Mouse (Mus musculus): ENCODE results near the gene Slc25a51. TPM values are rescaled to one million over a fixed set of nuclear protein-coding genes. Genes with fewer than 3 reads are reported as not detected.

Slc25a51 gene
- polyA plus RNA-seq, 1 experiment: 16.8 TPM

DNA sequence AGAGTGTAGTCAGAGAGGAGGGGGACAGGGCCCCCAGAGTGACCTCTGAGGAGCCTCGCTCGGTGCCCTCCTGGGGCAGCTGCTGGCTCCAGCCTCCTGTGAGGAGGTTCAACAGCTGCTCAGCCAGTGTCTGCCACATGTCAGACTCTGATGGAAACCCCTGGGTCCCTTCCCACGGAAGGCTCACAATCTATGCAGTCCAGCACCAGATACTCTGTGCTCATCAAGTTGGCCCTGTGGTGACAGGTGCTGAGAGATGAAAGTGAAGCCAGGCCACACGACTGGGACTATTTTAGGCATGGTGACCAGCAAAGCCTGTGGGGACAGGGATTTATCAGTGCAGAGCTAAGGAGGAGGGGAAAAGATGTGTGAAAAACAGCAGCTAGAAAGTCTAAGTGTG is 36.2 kb upstream of the Slc25a51 start:
- Histone ChIP-seq H3K4me3 (replicated peaks) (no peak overlapping the region), H3K36me3 (ENCODE audit: control insufficient read depth) (peaks cover 98% of the 10 kb centered on the region), H3K4me1 (ENCODE audit: control insufficient read depth) (peaks cover 6% of the 10 kb centered on the region)

DNA sequence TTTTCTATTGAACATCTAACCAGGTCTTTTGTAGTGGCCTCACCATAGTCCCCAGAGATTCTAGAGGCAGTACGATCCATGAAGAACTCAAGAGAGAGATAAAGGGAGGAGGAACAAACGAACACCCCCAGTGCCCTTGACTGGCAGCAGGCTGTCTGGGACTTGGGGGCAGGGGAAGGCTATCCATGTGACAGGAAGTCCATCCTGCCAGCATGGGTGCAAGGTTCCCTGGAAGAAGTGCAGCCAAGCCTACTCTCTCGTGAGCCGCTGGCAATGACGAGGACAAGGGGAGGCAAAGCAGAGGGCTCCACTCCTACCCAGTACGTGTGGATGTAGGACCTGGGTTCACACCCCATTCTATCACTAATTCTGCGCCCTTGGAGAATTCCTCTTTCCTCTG is 35.1 kb upstream of the Slc25a51 start:
- H3K27me3 ChIP-seq (ENCODE audit: control insufficient read depth): no peaks in the 10 kb centered on the region
- peaks cover 5% of the 10 kb centered on the region for H3K4me1 ChIP-seq (ENCODE audit: control insufficient read depth)
- H3K9me3 ChIP-seq (ENCODE audit: control insufficient read depth, low read length): no peaks in the 10 kb centered on the region
- peaks cover 100% of the 10 kb centered on the region for H3K36me3 ChIP-seq (ENCODE audit: control insufficient read depth)
- H3K4me3 ChIP-seq (replicated peaks): no peak overlapping the region
- TF ChIP-seq TAL1 (IDR thresholded peaks at IDR 0.05; ENCODE audit: low read length) (no peak), GATA1 (IDR thresholded peaks at IDR 0.05; ENCODE audit: low read length) (no peak)

More for the DNA sequence above, 36.2 kb upstream of the Slc25a51 start:
- no peaks in the 10 kb centered on the region for H3K9me3 ChIP-seq (ENCODE audit: control insufficient read depth, low read length)
- no peak for TF ChIP-seq GATA1 (IDR thresholded peaks at IDR 0.05; ENCODE audit: low read length)
- no peak for TF ChIP-seq TAL1 (IDR thresholded peaks at IDR 0.05; ENCODE audit: low read length)
- H3K27me3 ChIP-seq (ENCODE audit: control insufficient read depth): no peaks in the 10 kb centered on the region

DNA sequence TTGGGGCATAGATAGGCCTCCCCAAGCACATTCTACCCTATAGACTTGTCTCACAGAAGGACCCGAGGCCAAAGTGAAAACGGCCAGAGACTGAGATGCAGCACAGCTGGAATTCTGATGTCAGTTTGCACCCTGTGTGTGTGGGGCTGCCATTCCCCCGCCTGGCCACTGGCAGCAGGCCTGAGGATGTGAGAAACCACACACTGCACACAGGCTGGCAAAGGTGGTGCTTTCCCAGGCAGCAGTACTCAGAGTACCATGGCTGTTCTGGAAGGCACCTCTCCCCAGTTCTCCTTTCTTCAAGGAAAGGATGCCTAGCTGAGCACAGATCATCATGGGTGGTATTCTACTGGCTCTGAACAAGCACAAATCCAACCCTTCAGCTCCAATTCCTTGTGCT is 33.7 kb upstream of the Slc25a51 start:
- peaks cover 2% of the 10 kb centered on the region for H3K4me1 ChIP-seq (ENCODE audit: control insufficient read depth)
- H3K36me3 ChIP-seq (ENCODE audit: control insufficient read depth): peaks cover 100% of the 10 kb centered on the region
- H3K9me3 ChIP-seq (ENCODE audit: control insufficient read depth, low read length): no peaks in the 10 kb centered on the region
- TF ChIP-seq GATA1 (IDR thresholded peaks at IDR 0.05; ENCODE audit: low read length) (no peak), TAL1 (IDR thresholded peaks at IDR 0.05; ENCODE audit: low read length) (no peak)
- no peak overlapping the region for H3K4me3 ChIP-seq (replicated peaks)
- no peaks in the 10 kb centered on the region for H3K27me3 ChIP-seq (ENCODE audit: control insufficient read depth)

GRCm38 (mm10) chr4:45441778-45442177 is 33.2 kb upstream of the Slc25a51 start:
- no peak for TF ChIP-seq GATA1 (IDR thresholded peaks at IDR 0.05; ENCODE audit: low read length)
- no peak for TF ChIP-seq TAL1 (IDR thresholded peaks at IDR 0.05; ENCODE audit: low read length)
- no peak overlapping the region for H3K4me3 ChIP-seq (replicated peaks)
- H3K36me3 ChIP-seq (ENCODE audit: control insufficient read depth): peaks cover 99% of the 10 kb centered on the region
- no peaks in the 10 kb centered on the region for H3K27me3 ChIP-seq (ENCODE audit: control insufficient read depth)
- no peaks in the 10 kb centered on the region for H3K9me3 ChIP-seq (ENCODE audit: control insufficient read depth, low read length)
- peaks cover 2% of the 10 kb centered on the region for H3K4me1 ChIP-seq (ENCODE audit: control insufficient read depth)

- no peak for TF ChIP-seq GATA1 (IDR thresholded peaks at IDR 0.05; ENCODE audit: low read length)
- no peak for TF ChIP-seq TAL1 (IDR thresholded peaks at IDR 0.05; ENCODE audit: low read length)
- peaks cover 8% of the 10 kb centered on the region for H3K4me1 ChIP-seq (ENCODE audit: control insufficient read depth)
Measured at GRCm38 (mm10) chr4:45439281-45439680, 30.7 kb upstream of the Slc25a51 start.

DNA sequence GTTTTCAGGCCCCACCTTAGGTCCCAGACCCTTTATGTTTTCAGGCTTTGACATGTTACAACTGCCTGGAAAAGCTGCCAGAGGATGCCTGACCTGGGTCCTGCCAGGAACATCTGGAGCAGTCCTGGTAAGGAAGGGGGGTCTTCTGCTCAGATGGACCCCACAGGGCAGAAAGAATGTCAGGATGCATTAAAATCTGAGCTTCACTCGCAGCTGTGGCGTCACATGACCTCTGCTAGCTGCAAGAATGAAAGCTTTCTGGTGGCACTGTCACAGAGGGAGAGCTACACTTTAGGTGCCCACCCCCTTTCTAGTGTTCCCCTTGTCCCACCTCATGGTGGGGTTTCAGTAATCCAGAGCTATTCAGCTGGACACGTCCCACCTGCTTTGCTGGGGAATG is 28.4 kb upstream of the Slc25a51 start:
- Histone ChIP-seq H3K36me3 (ENCODE audit: control insufficient read depth) (peaks cover 95% of the 10 kb centered on the region), H3K27me3 (ENCODE audit: control insufficient read depth) (no peaks in the 10 kb centered on the region), H3K9me3 (ENCODE audit: control insufficient read depth, low read length) (no peaks in the 10 kb centered on the region), H3K4me1 (ENCODE audit: control insufficient read depth) (peaks cover 7% of the 10 kb centered on the region), H3K4me3 (replicated peaks) (no peak overlapping the region)
- TF ChIP-seq GATA1 (IDR thresholded peaks at IDR 0.05; ENCODE audit: low read length): no peak

More at GRCm38 (mm10) chr4:45439281-45439680, 30.7 kb upstream of the Slc25a51 start:
- Histone ChIP-seq H3K27me3 (ENCODE audit: control insufficient read depth) (no peaks in the 10 kb centered on the region), H3K9me3 (ENCODE audit: control insufficient read depth, low read length) (no peaks in the 10 kb centered on the region), H3K4me3 (replicated peaks) (no peak overlapping the region), H3K36me3 (ENCODE audit: control insufficient read depth) (peaks cover 99% of the 10 kb centered on the region)

- no peak overlapping the region for H3K4me3 ChIP-seq (replicated peaks)
- peaks cover 95% of the 10 kb centered on the region for H3K36me3 ChIP-seq (ENCODE audit: control insufficient read depth)
- no peaks in the 10 kb centered on the region for H3K9me3 ChIP-seq (ENCODE audit: control insufficient read depth, low read length)
- H3K27me3 ChIP-seq (ENCODE audit: control insufficient read depth): no peaks in the 10 kb centered on the region
- TF ChIP-seq TAL1 (IDR thresholded peaks at IDR 0.05; ENCODE audit: low read length): no peak
- TF ChIP-seq GATA1 (IDR thresholded peaks at IDR 0.05; ENCODE audit: low read length): no peak
- H3K4me1 ChIP-seq (ENCODE audit: control insufficient read depth): peaks cover 7% of the 10 kb centered on the region
Measured at GRCm38 (mm10) chr4:45436383-45436913, 27.9 kb upstream of the Slc25a51 start.

- peaks cover 95% of the 10 kb centered on the region for H3K36me3 ChIP-seq (ENCODE audit: control insufficient read depth)
- peaks cover 7% of the 10 kb centered on the region for H3K4me1 ChIP-seq (ENCODE audit: control insufficient read depth)
- TF ChIP-seq TAL1 (IDR thresholded peaks at IDR 0.05; ENCODE audit: low read length) (no peak), GATA1 (IDR thresholded peaks at IDR 0.05; ENCODE audit: low read length) (no peak)
Measured at GRCm38 (mm10) chr4:45435899-45436298, 27.3 kb upstream of the Slc25a51 start.

DNA sequence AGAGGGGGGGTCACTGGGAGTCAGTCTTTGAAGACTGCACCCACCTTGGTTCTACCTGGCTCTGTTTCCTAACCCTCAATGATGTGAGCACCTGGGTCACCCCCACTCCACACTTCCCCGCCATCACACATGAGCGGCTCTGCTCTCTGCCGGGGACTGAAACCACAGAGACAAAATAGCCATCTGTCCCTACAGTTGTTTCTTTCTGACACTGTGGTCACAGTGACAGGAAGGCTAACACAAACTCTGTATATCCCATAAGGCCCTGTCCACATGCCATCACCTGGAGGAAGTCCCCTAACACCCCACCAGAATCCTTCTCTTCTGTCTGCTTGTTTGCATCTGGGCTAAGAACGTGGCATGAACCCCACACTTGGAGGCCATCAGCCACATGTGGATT is 26.1 kb upstream of the Slc25a51 start:
- TF ChIP-seq GATA1 (IDR thresholded peaks at IDR 0.05; ENCODE audit: low read length): no peak
- TF ChIP-seq TAL1 (IDR thresholded peaks at IDR 0.05; ENCODE audit: low read length): no peak
- peaks cover 7% of the 10 kb centered on the region for H3K4me1 ChIP-seq (ENCODE audit: control insufficient read depth)
- H3K9me3 ChIP-seq (ENCODE audit: control insufficient read depth, low read length): no peaks in the 10 kb centered on the region
- H3K4me3 ChIP-seq (replicated peaks): no peak overlapping the region
- H3K27me3 ChIP-seq (ENCODE audit: control insufficient read depth): no peaks in the 10 kb centered on the region
- peaks cover 95% of the 10 kb centered on the region for H3K36me3 ChIP-seq (ENCODE audit: control insufficient read depth)

More at GRCm38 (mm10) chr4:45435899-45436298, 27.3 kb upstream of the Slc25a51 start:
- Histone ChIP-seq H3K4me3 (replicated peaks) (no peak overlapping the region), H3K9me3 (ENCODE audit: control insufficient read depth, low read length) (no peaks in the 10 kb centered on the region), H3K27me3 (ENCODE audit: control insufficient read depth) (no peaks in the 10 kb centered on the region)

GRCm38 (mm10) chr4:45434071-45434470 is 25.5 kb upstream of the Slc25a51 start:
- no peaks in the 10 kb centered on the region for H3K9me3 ChIP-seq (ENCODE audit: control insufficient read depth, low read length)
- H3K27me3 ChIP-seq (ENCODE audit: control insufficient read depth): no peaks in the 10 kb centered on the region
- H3K4me3 ChIP-seq (replicated peaks): no peak overlapping the region
- TF ChIP-seq TAL1 (IDR thresholded peaks at IDR 0.05; ENCODE audit: low read length): no peak
- TF ChIP-seq GATA1 (IDR thresholded peaks at IDR 0.05; ENCODE audit: low read length): no peak
- H3K4me1 ChIP-seq (ENCODE audit: control insufficient read depth): peaks cover 7% of the 10 kb centered on the region
- peaks cover 95% of the 10 kb centered on the region for H3K36me3 ChIP-seq (ENCODE audit: control insufficient read depth)
